Mouse (Mus musculus): ENCODE measurements around the gene Necap2.
A peak's percentile ranks its signal among the peaks of the same experiment; 100 is the strongest.

Gene Necap2

DNA sequence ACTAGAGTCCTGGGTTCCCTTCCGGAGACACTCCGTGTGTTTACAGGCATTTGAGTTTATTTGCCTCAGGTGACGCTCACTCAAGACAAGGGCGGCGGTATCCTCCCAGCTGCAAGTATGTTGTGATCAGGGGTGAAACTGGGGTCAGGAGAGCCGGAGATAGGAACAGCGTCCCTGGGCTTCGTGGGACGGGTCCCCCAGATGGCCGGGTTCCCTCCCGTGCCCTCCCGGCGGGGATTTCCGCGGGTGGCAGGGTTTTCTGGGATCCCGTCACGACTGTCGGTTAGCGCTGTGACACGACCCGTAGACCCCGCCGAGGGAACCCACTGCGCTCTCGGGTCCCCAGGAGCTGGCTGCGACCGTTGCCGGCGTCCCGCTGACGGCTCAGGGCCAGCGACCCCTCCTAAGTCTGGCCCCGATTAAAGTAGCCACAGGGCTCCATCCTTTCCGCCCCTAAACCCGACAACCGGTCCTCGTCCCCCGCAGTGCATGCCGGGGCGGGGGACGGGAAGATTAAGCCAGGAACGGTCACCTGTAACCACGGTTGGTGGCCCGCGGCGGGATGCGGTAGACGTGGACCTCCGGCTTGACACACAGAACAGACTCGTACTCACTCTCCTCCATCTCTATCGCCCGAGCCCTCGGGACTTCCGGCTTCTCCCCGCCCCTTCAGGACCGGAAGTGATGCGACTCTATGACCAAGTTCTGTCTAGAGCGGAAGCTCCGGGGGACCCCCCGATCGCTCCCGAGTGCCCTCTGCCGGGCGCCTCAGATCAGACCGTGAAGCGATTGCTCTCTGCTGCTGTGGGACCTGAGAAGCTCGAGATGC lies at the start of gene Necap2:
Gene Necap2 (minus strand): TSS at position 677 of the 829 bp plus-strand sequence.
- peak; percentile 89 for DNase-seq (ENCODE audit: low spot score)

DNA sequence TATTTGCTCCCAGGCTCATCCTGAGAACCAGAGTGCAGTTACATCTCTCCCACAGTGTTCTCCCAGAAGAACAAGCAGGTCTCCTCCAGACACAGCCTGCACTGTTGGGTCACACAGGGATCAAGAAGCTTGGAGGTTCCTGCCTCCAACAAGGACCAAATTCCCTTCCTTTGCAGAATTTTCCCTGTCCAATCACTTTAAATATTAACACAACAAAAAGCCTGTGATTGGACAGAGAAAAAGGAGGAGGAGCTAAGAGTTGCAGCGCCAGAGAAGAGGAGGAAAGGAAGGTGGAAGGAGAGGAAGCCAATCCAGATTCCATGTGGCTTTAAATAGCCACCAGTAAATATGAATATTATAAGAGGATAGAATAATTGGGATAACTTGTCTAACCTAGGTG lies 44.9 kb upstream of the Necap2 start:
- no peak for DNase-seq (ENCODE audit: low spot score)

DNA sequence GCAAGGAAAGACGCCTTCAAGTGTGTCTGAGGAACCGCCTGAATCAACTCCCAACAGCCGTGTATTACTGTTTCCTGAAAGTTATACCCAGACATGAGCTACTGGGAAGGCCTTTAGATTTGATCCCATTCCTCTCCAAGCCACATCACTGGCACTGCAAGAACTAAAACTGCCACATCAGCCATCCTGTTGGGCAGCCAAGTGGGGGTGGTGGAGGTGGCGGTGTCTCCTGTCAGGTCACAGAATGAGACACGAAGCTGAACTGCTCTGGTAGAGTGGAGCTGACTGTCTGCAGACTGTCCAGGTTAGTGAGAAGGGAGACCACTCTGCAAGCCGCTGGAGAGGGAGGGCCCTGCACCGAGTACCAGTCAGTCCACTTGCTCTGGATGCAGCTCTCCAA lies 44.5 kb upstream of the Necap2 start:
- DNase-seq (ENCODE audit: low spot score): no peak

- DNase-seq (ENCODE audit: low spot score): peak; percentile 57
Measured at GRCm38 (mm10) chr4:141120700-141121099, 42.5 kb upstream of the Necap2 start.

DNA sequence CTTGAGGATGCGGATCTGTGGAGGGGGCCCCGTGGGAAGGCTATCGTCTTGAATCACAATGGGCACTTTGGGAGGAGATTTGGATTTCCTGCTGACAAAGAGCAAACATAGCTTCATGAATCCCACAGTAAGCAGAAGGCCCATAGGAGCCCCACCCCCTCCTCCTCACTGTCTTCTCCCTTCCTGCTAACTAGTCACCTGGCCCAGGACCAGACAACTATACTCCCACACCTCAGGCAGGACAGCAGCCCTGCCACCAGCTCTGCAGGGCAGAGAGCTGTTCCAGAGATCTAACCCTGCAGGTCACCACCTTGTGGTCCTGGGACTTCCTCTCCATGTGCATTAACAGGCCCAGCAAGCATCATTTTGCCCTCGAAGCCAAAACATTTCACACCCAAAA lies 40.5 kb upstream of the Necap2 start:
- no peak for DNase-seq (ENCODE audit: low spot score)

GRCm38 (mm10) chr4:141115398-141115797 lies 37.2 kb upstream of the Necap2 start:
- DNase-seq (ENCODE audit: low spot score): peak; percentile 55

DNA sequence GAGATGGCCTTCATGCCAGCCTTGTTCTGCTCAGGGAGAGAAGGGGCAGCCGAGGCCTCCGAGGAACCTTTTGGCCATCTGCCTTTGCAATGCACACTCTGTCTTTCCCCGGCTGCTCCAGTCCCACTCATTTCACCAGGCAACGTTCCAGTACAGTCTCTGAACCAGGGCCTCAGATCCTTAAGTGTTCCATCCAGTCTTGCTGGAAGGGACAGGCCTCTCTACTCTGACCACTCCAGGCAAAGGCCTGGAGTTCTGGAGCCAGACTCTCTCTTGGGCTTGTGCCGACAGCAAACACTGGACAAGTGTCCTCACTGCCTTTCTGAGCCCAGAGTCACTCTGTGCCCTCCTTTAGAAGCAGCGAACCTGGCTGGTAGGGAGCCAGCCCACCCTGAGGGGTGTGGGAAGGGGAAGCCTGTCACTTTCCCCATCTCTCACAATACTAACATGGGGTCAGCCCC lies 36.4 kb upstream of the Necap2 start:
- no peak for DNase-seq (ENCODE audit: low spot score)

DNA sequence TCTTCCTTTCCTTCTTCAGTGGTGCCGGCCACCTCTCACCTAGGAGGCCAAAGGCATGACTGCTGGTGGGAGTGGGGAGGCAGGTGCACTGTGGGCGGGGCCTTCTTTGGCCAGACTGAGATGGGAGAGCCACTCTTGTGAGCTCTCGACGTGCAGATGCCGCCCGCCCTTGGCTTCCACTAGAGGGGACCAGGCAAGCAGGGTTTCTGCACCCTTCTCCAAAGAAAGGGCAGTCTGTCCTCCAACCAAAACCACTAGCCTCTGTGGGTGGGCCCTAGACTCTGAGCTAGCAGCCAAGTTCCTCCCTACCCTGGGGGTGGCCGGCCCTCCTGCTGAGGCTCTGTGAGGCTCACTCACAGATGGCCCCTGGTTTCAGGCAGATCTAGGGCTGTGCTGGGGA lies 35.7 kb upstream of the Necap2 start:
- no peak for DNase-seq (ENCODE audit: low spot score)

- no peak for DNase-seq (ENCODE audit: low spot score)
Measured at GRCm38 (mm10) chr4:141108196-141108732, 30.1 kb upstream of the Necap2 start.

DNA sequence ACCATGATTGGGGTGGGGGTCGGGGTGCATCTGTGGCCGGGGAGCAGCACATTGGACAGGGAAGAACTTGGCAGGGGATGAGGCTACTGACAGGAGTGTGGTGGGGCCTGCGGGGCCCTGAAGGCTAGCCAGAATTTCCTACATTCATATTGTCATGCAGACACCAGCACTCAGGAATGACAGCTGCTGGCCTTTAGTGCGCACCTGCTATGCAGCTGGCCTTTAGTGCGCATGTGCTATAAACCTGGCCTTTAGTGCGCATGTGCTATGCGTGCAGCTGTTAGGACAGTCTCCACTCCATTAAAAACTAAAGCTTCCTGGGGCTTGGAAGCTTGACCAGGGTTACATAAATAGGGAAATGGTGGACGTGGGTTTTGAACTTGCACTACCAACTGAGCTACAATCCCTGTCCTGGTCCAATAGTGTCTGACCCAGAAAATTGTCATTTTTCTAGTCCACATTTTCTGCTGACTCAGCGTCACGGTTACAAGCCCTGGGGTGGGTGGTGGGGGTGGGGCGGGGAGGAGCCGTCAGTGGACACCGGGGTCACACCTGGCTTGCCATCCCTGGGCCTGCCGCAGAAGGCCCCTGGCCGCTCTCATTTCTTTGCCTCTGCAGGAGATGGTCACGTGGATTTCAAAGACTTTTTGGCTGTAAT lies 28.5 kb upstream of the Necap2 start:
- no peak for DNase-seq (ENCODE audit: low spot score)

GRCm38 (mm10) chr4:141101855-141102254 lies 23.7 kb upstream of the Necap2 start:
- no peak for DNase-seq (ENCODE audit: low spot score)

GRCm38 (mm10) chr4:141101291-141101690 lies 23.1 kb upstream of the Necap2 start:
- DNase-seq (ENCODE audit: low spot score): no peak

GRCm38 (mm10) chr4:141099956-141100355 lies 21.8 kb upstream of the Necap2 start:
- no peak for DNase-seq (ENCODE audit: low spot score)

GRCm38 (mm10) chr4:141098935-141099334 lies 20.8 kb upstream of the Necap2 start:
- no peak for DNase-seq (ENCODE audit: low spot score)

- no peak for DNase-seq (ENCODE audit: low spot score)
Measured at GRCm38 (mm10) chr4:141096710-141097109, 18.6 kb upstream of the Necap2 start.

DNA sequence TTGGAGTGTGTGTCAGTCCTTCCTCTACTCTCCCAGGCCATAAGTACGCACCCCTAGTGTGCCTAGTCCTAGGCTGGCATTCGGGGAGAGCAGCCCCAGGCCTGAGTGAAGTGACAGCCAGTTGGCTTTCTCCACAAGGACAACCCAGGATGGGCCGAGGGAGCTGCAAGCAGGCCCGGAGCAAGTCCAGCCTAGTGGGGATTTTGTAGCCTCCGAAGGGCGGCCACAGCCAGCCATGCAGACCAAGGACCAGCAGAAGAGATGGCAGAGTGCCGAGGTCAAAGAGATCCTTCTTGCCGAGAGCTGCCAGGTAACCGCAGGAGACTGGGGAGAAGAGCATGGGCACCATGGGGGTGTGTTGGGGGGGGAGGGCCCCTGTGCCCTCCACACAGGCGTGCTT lies 16.9 kb upstream of the Necap2 start:
- no peak for DNase-seq (ENCODE audit: low spot score)

DNA sequence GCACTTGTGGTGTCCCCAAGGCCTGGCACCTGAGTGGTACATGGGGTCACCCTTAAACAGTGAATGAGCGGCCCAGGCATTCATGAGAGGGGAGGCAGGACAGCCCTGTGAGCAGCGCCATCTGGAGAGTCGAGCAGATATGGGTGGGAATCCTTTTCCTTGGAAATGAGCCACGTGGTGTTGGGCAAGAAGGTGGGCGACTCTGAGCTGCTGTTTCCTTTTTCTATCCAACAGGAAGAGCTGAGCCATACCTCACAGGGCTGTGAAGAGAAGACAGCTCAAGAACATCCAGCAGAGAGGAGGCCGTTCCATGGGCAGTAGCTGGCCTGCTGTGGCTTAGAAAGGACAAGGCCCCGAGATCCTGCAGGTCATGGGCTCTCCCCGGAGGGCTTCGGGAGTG lies 10.6 kb upstream of the Necap2 start:
- DNase-seq (ENCODE audit: low spot score): no peak

GRCm38 (mm10) chr4:141088033-141088432 lies 9.9 kb upstream of the Necap2 start, which contains the start of gene Spata21:
Gene Spata21 (plus strand): TSS chr4:141088333.
- no peak for DNase-seq (ENCODE audit: low spot score)

GRCm38 (mm10) chr4:141086862-141087261 lies 8.7 kb upstream of the Necap2 start:
- peak; percentile 58 for DNase-seq (ENCODE audit: low spot score)

- DNase-seq (ENCODE audit: low spot score): no peak
Measured at GRCm38 (mm10) chr4:141078510-141079137, 467 bp upstream of the Necap2 start.

- DNase-seq (ENCODE audit: low spot score): no peak
Measured at GRCm38 (mm10) chr4:141076761-141077506, 1.2 kb downstream of the Necap2 start.

DNA sequence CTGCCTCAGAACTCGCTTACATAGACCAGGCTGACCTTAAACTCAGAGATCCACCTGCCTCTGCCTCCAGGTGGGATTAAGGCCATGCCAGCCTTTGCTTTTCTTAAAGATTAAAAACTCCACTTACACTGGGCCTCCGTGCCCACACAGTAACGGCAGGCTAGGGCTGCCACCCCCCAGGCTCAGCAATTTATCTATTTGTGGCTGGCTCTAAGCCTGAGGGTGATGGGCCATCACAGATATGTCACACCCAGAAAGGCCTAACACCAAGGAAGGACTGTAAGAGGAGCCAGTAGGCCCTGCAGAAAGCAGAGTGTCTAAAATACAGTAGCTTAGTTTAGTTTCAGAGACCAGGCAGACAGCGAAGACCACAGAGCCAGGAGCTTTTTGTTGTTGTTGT lies 4.0 kb downstream of the Necap2 start:
- no peak for DNase-seq (ENCODE audit: low spot score)
